Mouse (Mus musculus): ENCODE data around the gene Grik4. TPM values are rescaled to one million over a fixed set of nuclear protein-coding genes. Genes with fewer than 3 reads are reported as not detected.

Grik4 gene
- polyA plus RNA-seq, 1 experiment from 2014 or later = 1.1 TPM

DNA sequence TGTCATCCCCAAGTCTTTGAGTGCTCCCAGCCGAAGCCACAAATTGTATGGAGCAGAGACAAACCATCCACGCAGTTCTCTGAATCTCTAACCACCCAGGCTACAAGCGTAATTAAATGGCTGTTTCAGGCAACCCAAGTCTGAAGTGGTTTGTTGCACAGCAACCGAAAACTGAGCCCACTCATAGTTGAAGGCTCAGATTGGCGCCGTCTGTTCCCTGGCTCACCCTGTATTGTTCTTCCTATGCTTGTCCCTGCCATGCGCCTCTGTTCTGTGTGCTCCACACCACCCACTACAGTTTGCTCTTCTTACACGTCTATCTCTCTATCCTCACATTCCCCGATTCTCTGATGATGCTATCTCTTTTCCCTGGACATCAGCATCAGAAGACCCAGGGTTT is 452.5 kb downstream of the Grik4 start:
- ATAC-seq (replicated peaks; ENCODE audit: low FRiP score) (no peak), DNase-seq (ENCODE audit: low spot score) (no peak)
- WGBS = 75% methylated on average over 9 of the region's 9 CpGs
- H3K27me3 ChIP-seq (ENCODE audit: control insufficient read depth, insufficient read depth, low read length) = no peaks in the 10 kb centered on the region
- no peaks in the 10 kb centered on the region for H3K36me3 ChIP-seq (ENCODE audit: control insufficient read depth, insufficient read depth, low read length)
- peaks cover 4% of the 10 kb centered on the region; the same call in 1 of the 2 replicates for H3K9me3 ChIP-seq (ENCODE audit: control insufficient read depth, low read length)
- no peaks in the 10 kb centered on the region for H3K4me1 ChIP-seq (replicated peaks; ENCODE audit: control insufficient read depth, insufficient read depth, low read length)
- H3K4me2 ChIP-seq (ENCODE audit: low read depth, low read length, severe bottlenecking) = no peak overlapping the region
- H3K4me3 ChIP-seq (ENCODE audit: low read depth, low read length) = no peak overlapping the region
- no peak overlapping the region for H3K9ac ChIP-seq (ENCODE audit: low read length)
- no peak overlapping the region for H3K27ac ChIP-seq (ENCODE audit: low read depth, low read length)

DNA sequence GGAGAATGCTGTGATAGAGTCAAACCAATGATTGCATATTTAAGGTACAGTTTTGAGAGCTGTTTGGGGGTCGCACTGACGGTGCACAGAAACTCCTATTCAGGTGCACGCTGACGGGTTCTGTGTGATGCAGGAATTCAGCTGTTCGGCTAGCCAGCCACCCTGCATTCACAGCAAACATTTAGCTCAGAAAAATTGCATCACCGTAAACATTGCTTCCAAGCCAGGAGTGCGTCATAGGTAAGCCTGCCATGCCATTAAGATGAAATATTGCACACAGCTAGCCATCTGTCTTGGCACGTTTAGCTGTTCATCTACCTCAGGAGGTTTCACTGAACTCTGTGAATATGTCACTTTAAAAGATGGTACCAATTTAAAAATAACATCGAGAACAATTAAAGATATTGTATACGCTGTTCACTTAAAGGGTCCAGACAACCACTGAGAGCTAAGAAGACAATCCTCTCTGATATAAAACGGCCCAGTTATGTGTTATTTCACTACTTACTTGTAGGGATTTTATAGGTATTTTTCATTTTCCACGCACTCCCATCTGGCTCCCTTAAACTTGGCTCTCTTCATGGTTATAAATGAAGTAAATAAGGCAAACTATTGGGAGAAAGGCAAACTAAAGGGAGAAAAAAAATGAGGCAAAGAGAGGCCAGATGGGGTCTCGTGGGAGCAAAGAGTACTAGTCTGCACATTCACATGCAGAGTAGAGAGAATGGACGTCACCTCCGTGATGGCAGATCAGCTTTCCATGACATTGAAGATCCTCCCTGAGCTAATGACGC is 453.5 kb downstream of the Grik4 start:
- DNase-seq (ENCODE audit: low spot score) (no peak), ATAC-seq (replicated peaks; ENCODE audit: low FRiP score) (no peak)
- no peaks in the 10 kb centered on the region for H3K9me3 ChIP-seq (ENCODE audit: control insufficient read depth, low read length)
- H3K9ac ChIP-seq (ENCODE audit: low read length) = no peak overlapping the region
- no peaks in the 10 kb centered on the region for H3K36me3 ChIP-seq (ENCODE audit: control insufficient read depth, insufficient read depth, low read length)
- H3K4me1 ChIP-seq (replicated peaks; ENCODE audit: control insufficient read depth, insufficient read depth, low read length) = no peaks in the 10 kb centered on the region
- no peak overlapping the region for H3K4me2 ChIP-seq (ENCODE audit: low read depth, low read length, severe bottlenecking)
- no peaks in the 10 kb centered on the region for H3K27me3 ChIP-seq (ENCODE audit: control insufficient read depth, insufficient read depth, low read length)
- H3K27ac ChIP-seq (ENCODE audit: low read depth, low read length) = no peak overlapping the region
- 83% methylated on average over 16 of the region's 16 CpGs for WGBS
- no peak overlapping the region for H3K4me3 ChIP-seq (ENCODE audit: low read depth, low read length)

DNA sequence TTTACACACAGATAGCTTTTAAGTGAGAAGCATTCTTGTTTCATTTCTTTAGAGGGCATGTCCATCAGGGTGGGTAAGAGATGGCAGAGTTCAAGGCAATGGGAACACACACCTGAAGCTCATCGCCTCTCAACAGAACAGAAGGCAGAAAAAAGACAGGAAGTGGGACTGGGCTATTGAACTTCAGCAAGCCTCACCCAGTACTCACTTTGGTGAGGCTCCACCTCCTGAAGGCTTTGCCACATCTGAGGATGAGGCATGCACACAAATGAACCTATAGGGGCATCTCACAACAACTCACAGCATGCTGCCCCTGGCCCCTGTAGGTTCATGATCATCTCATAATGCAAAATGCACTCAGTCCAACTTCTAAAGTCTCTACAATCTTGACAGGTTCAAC is 456.2 kb downstream of the Grik4 start:
- H3K36me3 ChIP-seq (ENCODE audit: control insufficient read depth, insufficient read depth, low read length) = no peaks in the 10 kb centered on the region
- DNase-seq (ENCODE audit: low spot score) = no peak
- no peak overlapping the region for H3K9ac ChIP-seq (ENCODE audit: low read length)
- no peaks in the 10 kb centered on the region for H3K4me1 ChIP-seq (replicated peaks; ENCODE audit: control insufficient read depth, insufficient read depth, low read length)
- no peak overlapping the region for H3K27ac ChIP-seq (ENCODE audit: low read depth, low read length)
- no peaks in the 10 kb centered on the region for H3K9me3 ChIP-seq (ENCODE audit: control insufficient read depth, low read length)
- 88% methylated on average over 1 of the region's 1 CpGs for WGBS
- no peak overlapping the region for H3K4me2 ChIP-seq (ENCODE audit: low read depth, low read length, severe bottlenecking)
- no peak overlapping the region for H3K4me3 ChIP-seq (ENCODE audit: low read depth, low read length)
- H3K27me3 ChIP-seq (ENCODE audit: control insufficient read depth, insufficient read depth, low read length) = no peaks in the 10 kb centered on the region
- no peak for ATAC-seq (replicated peaks; ENCODE audit: low FRiP score)

- ATAC-seq (replicated peaks; ENCODE audit: low FRiP score) = no peak
- no peak overlapping the region for H3K4me3 ChIP-seq (ENCODE audit: low read depth, low read length)
- H3K27me3 ChIP-seq (ENCODE audit: control insufficient read depth, insufficient read depth, low read length) = no peaks in the 10 kb centered on the region
- no peak overlapping the region for H3K9ac ChIP-seq (ENCODE audit: low read length)
- H3K4me1 ChIP-seq (replicated peaks; ENCODE audit: control insufficient read depth, insufficient read depth, low read length) = no peaks in the 10 kb centered on the region
- no peak for DNase-seq (ENCODE audit: low spot score)
- H3K9me3 ChIP-seq (ENCODE audit: control insufficient read depth, low read length) = no peaks in the 10 kb centered on the region
- H3K36me3 ChIP-seq (ENCODE audit: control insufficient read depth, insufficient read depth, low read length) = no peaks in the 10 kb centered on the region
- WGBS = 84% methylated on average over 4 of the region's 4 CpGs
- no peak overlapping the region for H3K4me2 ChIP-seq (ENCODE audit: low read depth, low read length, severe bottlenecking)
- H3K27ac ChIP-seq (ENCODE audit: low read depth, low read length) = no peak overlapping the region
Observed at GRCm38 (mm10) chr9:42486913-42487312, 457.4 kb downstream of the Grik4 start.

DNA sequence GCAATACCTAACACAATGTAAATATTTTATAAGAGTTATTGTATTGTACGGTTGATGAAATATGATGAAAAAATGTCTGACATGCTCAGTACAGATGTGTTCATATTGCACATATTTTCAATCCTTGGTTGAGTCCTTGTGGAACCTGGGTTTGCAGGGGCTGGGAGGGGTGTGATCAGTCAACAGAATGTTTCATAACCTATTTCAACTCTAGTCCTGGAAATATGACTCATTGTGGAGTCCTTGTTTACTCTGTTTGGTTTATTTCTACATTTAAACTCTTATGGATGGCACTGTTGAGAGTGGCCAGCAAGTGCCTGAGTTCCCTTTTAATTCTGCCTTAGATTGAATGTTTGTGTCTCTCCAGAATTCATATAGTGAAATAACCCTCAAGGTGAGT is 459.6 kb downstream of the Grik4 start:
- DNase-seq (ENCODE audit: low spot score) (no peak), ATAC-seq (replicated peaks; ENCODE audit: low FRiP score) (no peak)
- no peak overlapping the region for H3K9ac ChIP-seq (ENCODE audit: low read length)
- 98% methylated on average over 1 of the region's 1 CpGs for WGBS
- no peaks in the 10 kb centered on the region for H3K27me3 ChIP-seq (ENCODE audit: control insufficient read depth, insufficient read depth, low read length)
- no peak overlapping the region for H3K4me2 ChIP-seq (ENCODE audit: low read depth, low read length, severe bottlenecking)
- H3K27ac ChIP-seq (ENCODE audit: low read depth, low read length) = no peak overlapping the region
- H3K4me3 ChIP-seq (ENCODE audit: low read depth, low read length) = no peak overlapping the region
- no peaks in the 10 kb centered on the region for H3K9me3 ChIP-seq (ENCODE audit: control insufficient read depth, low read length)
- H3K4me1 ChIP-seq (replicated peaks; ENCODE audit: control insufficient read depth, insufficient read depth, low read length) = no peaks in the 10 kb centered on the region
- no peaks in the 10 kb centered on the region for H3K36me3 ChIP-seq (ENCODE audit: control insufficient read depth, insufficient read depth, low read length)

DNA sequence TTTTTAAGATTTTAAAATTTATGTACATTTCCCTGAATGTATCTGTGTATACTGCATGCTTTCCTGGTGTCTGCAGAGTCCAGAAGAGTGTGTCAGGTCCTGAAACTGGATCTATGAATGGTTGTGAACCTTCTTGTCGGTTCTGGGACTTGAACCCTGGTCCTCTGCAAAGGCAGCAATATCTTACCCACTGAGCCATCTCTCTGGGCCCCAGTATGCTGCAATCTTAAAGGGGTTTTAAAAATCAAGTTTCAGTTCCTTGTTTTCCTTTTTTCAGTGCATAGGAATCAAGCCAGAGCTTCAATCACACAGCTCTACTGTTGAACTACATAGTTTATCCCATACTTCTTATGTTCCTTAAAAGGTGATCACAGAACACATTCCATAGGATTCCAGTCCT is 461.3 kb downstream of the Grik4 start:
- no peak overlapping the region for H3K9ac ChIP-seq (ENCODE audit: low read length)
- no peak overlapping the region for H3K27ac ChIP-seq (ENCODE audit: low read depth, low read length)
- 74% methylated on average over 1 of the region's 1 CpGs for WGBS
- no peaks in the 10 kb centered on the region for H3K9me3 ChIP-seq (ENCODE audit: control insufficient read depth, low read length)
- H3K4me1 ChIP-seq (replicated peaks; ENCODE audit: control insufficient read depth, insufficient read depth, low read length) = no peaks in the 10 kb centered on the region
- H3K4me2 ChIP-seq (ENCODE audit: low read depth, low read length, severe bottlenecking) = no peak overlapping the region
- no peaks in the 10 kb centered on the region for H3K36me3 ChIP-seq (ENCODE audit: control insufficient read depth, insufficient read depth, low read length)
- ATAC-seq (replicated peaks; ENCODE audit: low FRiP score) (no peak), DNase-seq (ENCODE audit: low spot score) (no peak)
- no peak overlapping the region for H3K4me3 ChIP-seq (ENCODE audit: low read depth, low read length)
- H3K27me3 ChIP-seq (ENCODE audit: control insufficient read depth, insufficient read depth, low read length) = no peaks in the 10 kb centered on the region

DNA sequence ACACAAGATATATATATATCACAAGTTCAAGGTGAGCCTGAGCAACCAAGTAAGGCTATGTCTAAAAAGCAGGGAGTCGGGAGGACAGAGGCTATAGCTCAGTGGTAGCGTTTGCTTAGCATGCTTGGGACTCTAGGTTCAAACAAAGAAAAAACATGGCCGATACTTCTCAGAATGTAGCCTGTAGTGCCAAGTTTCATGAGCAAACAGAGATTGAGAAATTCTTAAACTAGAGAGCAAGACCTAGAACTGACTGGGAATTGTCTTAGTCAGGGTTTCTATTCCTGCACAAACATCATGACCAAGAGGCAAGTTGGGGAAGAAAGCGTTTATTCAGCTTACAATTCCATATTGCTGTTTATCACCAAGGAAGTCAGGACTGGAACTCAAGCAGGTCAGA is 468.1 kb downstream of the Grik4 start:
- no peak overlapping the region for H3K4me3 ChIP-seq (ENCODE audit: low read depth, low read length)
- H3K27me3 ChIP-seq (ENCODE audit: control insufficient read depth, insufficient read depth, low read length) = no peaks in the 10 kb centered on the region
- DNase-seq (ENCODE audit: low spot score) (no peak), ATAC-seq (replicated peaks; ENCODE audit: low FRiP score) (no peak)
- H3K27ac ChIP-seq (ENCODE audit: low read depth, low read length) = no peak overlapping the region
- no peak overlapping the region for H3K9ac ChIP-seq (ENCODE audit: low read length)
- no peaks in the 10 kb centered on the region for H3K9me3 ChIP-seq (ENCODE audit: control insufficient read depth, low read length)
- no peak overlapping the region for H3K4me2 ChIP-seq (ENCODE audit: low read depth, low read length, severe bottlenecking)
- H3K4me1 ChIP-seq (replicated peaks; ENCODE audit: control insufficient read depth, insufficient read depth, low read length) = peaks cover 1% of the 10 kb centered on the region
- H3K36me3 ChIP-seq (ENCODE audit: control insufficient read depth, insufficient read depth, low read length) = no peaks in the 10 kb centered on the region
- 87% methylated on average over 4 of the region's 4 CpGs for WGBS

- no peak for ATAC-seq (replicated peaks; ENCODE audit: low FRiP score)
- Histone ChIP-seq H3K4me1 (replicated peaks; ENCODE audit: control insufficient read depth, insufficient read depth, low read length) (peaks cover 4% of the 10 kb centered on the region), H3K9me3 (ENCODE audit: control insufficient read depth, low read length) (no peaks in the 10 kb centered on the region), H3K36me3 (ENCODE audit: control insufficient read depth, insufficient read depth, low read length) (no peaks in the 10 kb centered on the region), H3K4me3 (ENCODE audit: low read depth, low read length) (no peak overlapping the region), H3K27me3 (ENCODE audit: control insufficient read depth, insufficient read depth, low read length) (no peaks in the 10 kb centered on the region), H3K27ac (ENCODE audit: low read depth, low read length) (no peak overlapping the region), H3K4me2 (ENCODE audit: low read depth, low read length, severe bottlenecking) (no peak overlapping the region), H3K9ac (ENCODE audit: low read length) (no peak overlapping the region)
- 88% methylated on average over 8 of the region's 8 CpGs for WGBS
- DNase-seq (ENCODE audit: low spot score) = no peak
Observed at GRCm38 (mm10) chr9:42474244-42474643, 470.0 kb downstream of the Grik4 start.

Measured in forebrain, embryonic 11.5 days (tissue).